Mouse (Mus musculus) C2C12 (cell line): ENCODE results near the gene Zswim1.

ENCODE experiments used
- CTCF ChIP-seq: IDR thresholded peaks from one replicate; pipeline ENCODE4 v1.5.1; 2011; ENCODE audit not compliant: control insufficient read depth, insufficient read depth, insufficient read length
- MAX ChIP-seq: IDR thresholded peaks from one replicate; pipeline ENCODE4 v1.6.1; 2011; ENCODE audit warnings: mild to moderate bottlenecking, control low read depth

- TF ChIP-seq MAX (no peak), CTCF (no peak)
These were observed 35.5 kb downstream of the Zswim1 start for GRCm38 (mm10) chr2:164857842-164858553.
